Mouse (Mus musculus) E14TG2a.4 (cell line): ENCODE results near the gene Gm43517.

Experiments used
- CTCF ChIP-seq: conservative IDR thresholded peaks from 2 replicates; pipeline ENCODE4 v1.5.1; 2014; ENCODE audit warnings: low read length
- POU5F1 ChIP-seq: IDR thresholded peaks from 2 replicates; pipeline ENCODE4 v1.6.1; 2014; ENCODE audit warnings: low read length, borderline replicate concordance

DNA sequence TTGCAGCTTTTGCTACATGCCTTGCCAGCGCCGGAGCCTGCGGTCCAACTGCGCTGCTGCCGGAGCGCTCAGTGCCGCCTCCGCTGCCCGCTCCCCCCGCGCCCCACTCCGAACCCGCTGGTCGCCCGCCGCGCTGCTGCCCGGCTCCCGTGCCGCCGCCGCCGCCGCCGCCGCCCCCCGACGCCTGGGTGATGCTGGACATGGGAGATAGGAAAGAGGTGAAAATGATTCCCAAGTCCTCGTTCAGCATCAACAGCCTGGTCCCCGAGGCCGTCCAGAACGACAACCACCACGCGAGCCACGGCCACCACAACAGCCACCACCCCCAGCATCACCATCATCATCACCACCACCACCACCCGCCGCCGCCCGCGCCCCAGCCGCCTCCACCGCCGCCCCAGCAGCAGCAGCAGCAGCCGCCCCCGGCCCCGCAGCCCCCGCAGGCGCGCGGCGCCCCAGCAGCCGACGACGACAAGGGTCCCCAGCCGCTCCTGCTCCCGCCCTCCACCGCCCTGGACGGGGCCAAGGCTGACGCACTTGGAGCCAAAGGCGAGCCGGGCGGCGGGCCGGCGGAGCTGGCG lies 589 bp upstream of the Gm43517 start:
- TF ChIP-seq CTCF, result no peak
- no peak for TF ChIP-seq POU5F1
